Mouse (Mus musculus): ENCODE results near the gene Ccna2. TPM values are rescaled to one million over a fixed set of nuclear protein-coding genes. Genes with fewer than 3 reads are reported as not detected.

Ccna2 gene
- polyA plus RNA-seq, 1 experiment from 2014 or later, result 299 TPM

Other genes with a start within 250 kb of the Ccna2 start
- 105 and 108 TPM in 2 replicates for gene Anxa5, start 96.3 kb downstream of the Ccna2 start, polyA plus RNA-seq (2014; fragmentation: Nextera tagmentation; extraction: Ambion mirVana)
- gene 1810062G17Rik, start 96.2 kb downstream of the Ccna2 start, polyA plus RNA-seq (2014; fragmentation: Nextera tagmentation; extraction: Ambion mirVana), result 0.48 and 0.75 TPM in 2 replicates
- not detected in 2 replicates for gene Gm11549, start 50.3 kb downstream of the Ccna2 start, polyA plus RNA-seq (2014; fragmentation: Nextera tagmentation; extraction: Ambion mirVana)
- gene Exosc9, start 19.5 kb downstream of the Ccna2 start, polyA plus RNA-seq (2014; fragmentation: Nextera tagmentation; extraction: Ambion mirVana), result 76.0 and 82.7 TPM in 2 replicates
- gene Bbs7, start 41.3 kb upstream of the Ccna2 start, polyA plus RNA-seq (2014; fragmentation: Nextera tagmentation; extraction: Ambion mirVana), result 9.9 and 11.7 TPM in 2 replicates
- 1.1 and 1.4 TPM in 2 replicates for gene Trpc3, start 118.0 kb upstream of the Ccna2 start, polyA plus RNA-seq (2014; fragmentation: Nextera tagmentation; extraction: Ambion mirVana)